Mouse (Mus musculus): Measurements from ENCODE around the gene Map4k2.
A peak's percentile ranks its signal among the peaks of the same experiment; 100 is the strongest.

The Map4k2 gene

GRCm38 (mm10) chr19:6346023-6346422 lies 5.1 kb downstream of the Map4k2 start:
- no peak for DNase-seq (ENCODE audit: low spot score in 2 of 2)

- DNase-seq (ENCODE audit: low spot score in 2 of 2): no peak
These were observed 5.7 kb downstream of the Map4k2 start for GRCm38 (mm10) chr19:6346661-6347060.

- DNase-seq (ENCODE audit: low spot score in 2 of 2): no peak
These were observed 6.7 kb downstream of the Map4k2 start for GRCm38 (mm10) chr19:6347615-6348014.

- DNase-seq (ENCODE audit: low spot score in 2 of 2): no peak
These were observed 7.8 kb downstream of the Map4k2 start for GRCm38 (mm10) chr19:6348717-6349116.

DNA sequence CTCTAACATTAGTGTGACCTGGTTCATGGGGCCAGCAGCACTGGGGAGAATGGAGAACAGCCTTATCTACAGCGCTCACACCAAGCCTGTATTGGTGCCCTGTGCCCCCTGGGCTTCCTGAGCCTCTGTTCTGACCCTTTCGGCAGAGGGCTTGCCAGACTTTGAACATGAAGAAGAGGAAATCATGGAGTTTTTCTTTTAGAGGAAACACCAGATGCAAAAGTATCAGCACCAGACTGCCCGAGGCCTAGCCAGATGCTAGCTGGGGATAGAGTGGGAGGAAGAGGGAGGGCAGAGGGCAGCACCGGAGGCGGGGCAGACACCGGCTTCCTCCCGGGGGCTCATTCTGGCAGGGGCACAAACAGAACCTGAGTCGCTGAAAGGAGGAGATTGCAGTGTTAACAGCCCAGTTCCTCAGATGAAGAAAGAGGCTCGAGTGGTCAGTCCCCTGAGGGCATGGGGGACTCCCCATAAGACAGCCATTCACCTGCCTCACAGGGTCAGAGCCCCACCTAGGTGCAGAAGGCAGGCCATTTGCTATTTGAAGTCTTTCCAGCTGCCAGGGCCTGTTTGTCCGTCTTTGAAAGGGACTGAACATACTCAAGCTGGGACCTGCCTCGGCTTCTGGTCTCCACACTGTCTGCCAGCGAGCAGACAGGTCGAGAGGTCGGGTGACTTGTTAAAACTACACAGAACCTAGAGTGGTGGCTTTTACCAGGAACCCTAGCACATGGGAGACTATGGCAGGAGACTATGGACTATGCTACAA lies 8.5 kb downstream of the Map4k2 start:
- no peak for DNase-seq (ENCODE audit: low spot score in 2 of 2)

- DNase-seq (ENCODE audit: low spot score in 2 of 2): peak in 1 of 2 experiments; percentile 41
These were observed 10.6 kb downstream of the Map4k2 start for GRCm38 (mm10) chr19:6351431-6352106.

DNA sequence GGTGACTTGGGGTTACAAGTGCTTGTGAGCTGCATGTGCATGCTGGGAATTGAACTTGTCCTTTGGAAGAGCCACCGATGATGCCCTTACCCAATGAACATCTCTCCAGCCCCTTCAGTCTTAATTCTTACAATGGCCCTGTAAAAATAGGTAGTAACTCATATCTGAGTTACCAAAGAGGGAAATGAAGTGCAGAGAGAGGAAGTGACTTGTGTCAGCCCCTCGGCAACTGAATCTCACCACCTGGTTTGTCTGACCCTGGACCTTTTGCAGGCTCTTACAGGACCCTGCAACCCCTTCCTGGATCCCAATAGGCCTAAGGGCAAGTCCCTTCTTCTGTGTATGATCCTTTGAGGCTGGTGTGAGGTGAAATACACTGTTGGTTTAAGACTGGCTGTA lies 11.2 kb downstream of the Map4k2 start:
- no peak for DNase-seq (ENCODE audit: low spot score in 2 of 2)

DNA sequence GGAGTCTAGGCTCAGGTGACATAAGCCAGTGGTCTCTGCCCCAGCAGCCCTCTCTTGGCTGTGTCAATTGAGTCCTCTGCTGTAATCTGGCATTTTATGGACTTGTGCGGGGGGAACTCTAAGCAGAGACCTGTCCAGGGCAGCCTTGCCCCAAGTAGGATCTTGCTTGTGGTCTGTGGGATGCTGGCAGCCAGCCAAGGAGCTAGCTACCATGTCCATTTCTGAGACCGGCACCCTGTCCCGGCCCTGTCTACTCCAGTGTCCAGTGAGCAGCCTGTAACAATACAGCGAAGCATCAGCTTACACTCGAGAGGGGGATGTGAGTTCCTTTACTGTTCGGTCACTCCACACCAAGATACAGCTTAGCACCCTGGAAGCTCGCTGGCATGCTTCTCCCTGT lies 13.1 kb downstream of the Map4k2 start:
- DNase-seq (ENCODE audit: low spot score in 2 of 2): no peak

GRCm38 (mm10) chr19:6361291-6361690 lies 20.4 kb downstream of the Map4k2 start:
- no peak for DNase-seq (ENCODE audit: low spot score in 2 of 2)

DNA sequence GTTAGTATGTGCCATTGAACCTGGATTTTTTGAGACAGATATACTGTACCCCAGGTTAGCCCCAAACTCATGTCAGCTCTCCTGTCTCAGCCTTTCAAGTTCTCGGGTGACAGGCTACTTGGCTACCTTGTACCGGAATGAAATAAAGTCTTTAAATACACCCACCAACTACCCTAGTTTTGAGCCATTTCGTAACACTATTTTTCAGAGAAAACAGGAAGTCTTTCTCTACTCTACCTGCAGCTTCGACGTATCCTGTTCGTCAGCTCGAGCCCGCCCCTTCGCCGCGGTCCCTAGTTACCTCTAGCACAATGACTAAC lies 22.1 kb downstream of the Map4k2 start:
- no peak for DNase-seq (ENCODE audit: low spot score in 2 of 2)

DNA sequence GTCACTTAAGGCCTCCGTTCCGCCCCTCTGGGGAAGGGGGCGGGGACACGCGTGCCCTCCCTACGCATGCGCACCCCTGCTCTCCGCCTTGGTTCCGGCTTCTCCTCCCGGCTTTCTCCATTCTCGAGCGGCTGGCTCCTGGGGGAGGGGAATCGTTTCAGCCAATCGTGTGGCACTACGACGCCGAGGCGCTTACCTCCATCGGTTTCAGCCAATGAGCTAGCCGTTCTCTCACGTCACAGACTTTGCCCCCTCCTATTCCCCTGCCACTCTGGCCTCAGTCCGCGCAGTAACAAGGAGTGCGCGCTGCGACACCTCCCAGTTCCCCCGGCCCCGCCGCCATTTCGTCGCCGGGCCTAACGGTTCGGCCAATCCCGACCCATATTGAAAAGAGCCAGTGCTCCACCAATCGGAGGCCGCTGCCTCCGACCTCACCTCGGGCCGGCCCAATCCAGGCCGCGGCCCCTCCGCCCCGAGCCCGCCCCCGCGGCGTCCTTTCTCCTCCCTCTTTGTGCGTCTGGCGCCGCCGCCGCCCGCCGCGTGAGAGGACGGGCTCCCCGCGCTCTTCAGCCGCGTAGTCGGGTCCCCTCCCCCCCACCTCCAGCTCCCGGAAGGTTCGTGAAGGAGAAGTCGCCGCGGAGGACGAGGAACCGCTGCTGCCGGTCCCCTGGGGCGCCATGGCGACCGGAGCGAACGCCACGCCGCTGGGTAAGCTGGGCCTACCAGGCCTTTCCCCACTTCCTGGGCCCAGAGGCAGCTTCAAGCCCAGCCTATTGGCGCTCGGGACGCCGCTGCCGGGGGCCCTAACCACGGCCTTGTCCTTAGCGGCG lies 22.7 kb downstream of the Map4k2 start, which contains the start of gene Sf1:
TSS of gene Sf1 (plus strand) at position 280 of the 830 bp plus-strand sequence.
- DNase-seq (ENCODE audit: low spot score in 2 of 2): peak; percentile 100

GRCm38 (mm10) chr19:6364317-6364725 lies 23.4 kb downstream of the Map4k2 start:
- peak; percentile 94 to 95 for DNase-seq (ENCODE audit: low spot score in 2 of 2)

DNA sequence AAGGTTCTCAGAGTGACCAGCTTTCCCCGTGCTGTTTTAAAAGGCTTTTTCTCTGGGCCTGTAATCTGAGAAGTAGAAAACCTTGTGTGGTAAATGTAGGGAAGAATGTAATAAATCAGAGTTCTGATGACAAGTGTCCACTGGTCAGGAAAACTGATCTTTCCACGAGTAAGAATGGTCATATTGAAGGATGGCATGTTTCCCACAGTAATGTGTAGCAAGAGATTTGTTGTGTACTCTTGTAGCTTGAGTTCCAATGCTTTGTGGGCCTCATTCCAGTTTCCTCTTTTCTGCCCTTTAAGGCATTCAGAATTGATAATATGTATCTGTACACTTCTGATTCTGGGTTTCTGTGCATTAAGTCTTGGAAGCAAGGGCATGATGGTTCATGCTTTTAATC lies 23.9 kb downstream of the Map4k2 start:
- DNase-seq (ENCODE audit: low spot score in 2 of 2): no peak

- no peak for DNase-seq (ENCODE audit: low spot score in 2 of 2)
These were observed 29.2 kb downstream of the Map4k2 start for GRCm38 (mm10) chr19:6370175-6370574.

DNA sequence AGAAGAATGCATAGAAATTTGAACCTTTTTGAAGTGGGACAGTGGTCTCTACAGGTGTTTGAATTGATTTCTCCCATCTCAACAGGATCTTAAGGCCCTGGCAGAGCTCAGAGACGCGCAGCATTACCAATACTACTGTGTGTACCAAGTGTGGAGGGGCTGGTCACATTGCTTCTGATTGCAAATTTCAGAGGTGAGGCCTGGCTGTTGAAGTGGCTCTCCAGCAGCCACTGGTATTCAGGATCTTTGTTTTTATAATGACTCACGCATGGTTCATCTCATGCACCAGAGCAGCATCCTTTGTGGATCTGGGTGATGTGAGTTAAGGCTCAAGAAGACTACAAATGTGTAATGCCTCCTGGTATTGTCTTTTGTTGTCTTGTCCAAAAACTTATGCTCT lies 31.5 kb downstream of the Map4k2 start:
- DNase-seq (ENCODE audit: low spot score in 2 of 2): no peak

DNA sequence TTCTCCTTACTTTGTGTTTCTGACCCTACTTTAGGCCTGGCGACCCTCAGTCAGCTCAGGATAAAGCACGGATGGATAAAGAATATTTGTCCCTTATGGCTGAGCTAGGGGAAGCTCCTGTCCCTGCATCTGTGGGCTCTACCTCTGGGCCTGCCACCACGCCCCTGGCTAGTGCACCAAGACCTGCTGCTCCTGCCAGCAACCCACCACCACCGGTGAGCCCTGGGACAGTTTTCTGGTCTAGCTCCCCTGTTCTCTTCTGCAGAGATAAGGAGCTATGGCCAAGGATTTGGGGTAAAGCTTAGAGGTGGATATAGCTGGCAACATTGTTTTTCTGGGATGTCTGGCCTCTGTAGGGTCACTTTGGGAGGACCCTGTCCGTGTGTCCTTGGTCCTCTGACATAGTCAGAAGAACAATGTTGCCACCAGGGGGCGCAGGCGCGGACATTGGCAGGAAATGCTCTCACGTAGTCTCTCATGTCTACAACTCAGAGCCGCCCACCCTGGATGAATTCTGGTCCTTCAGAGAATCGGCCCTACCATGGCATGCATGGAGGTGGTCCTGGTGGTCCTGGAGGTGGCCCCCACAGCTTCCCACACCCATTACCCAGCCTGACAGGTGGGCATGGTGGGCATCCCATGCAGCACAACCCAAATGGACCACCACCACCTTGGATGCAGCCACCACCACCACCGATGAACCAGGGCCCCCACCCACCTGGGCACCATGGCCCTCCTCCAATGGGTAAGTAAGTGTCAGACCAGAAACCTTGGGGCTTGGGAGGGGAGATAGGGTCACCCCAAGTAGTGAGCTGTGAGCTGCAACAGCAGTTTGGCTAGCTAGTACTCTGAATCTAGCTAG lies 32.8 kb downstream of the Map4k2 start:
- DNase-seq (ENCODE audit: low spot score in 2 of 2): peak; percentile 84 to 90

DNA sequence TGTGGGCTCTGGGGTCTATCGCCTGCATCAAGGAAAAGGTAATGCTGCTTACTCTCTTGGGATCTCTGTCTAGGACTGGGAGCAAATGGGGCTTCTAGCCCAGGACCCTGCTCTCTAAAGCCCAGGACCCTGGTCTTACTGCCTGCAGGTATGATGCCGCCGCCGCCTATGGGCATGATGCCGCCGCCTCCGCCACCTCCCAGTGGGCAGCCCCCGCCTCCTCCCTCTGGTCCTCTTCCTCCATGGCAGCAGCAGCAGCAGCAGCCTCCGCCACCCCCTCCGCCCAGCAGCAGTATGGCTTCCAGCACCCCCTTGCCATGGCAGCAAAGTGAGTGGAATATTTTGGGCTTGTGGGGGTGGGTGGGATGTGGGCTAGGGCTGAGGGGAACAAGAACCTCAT lies 33.6 kb downstream of the Map4k2 start:
- no peak for DNase-seq (ENCODE audit: low spot score in 2 of 2)

DNA sequence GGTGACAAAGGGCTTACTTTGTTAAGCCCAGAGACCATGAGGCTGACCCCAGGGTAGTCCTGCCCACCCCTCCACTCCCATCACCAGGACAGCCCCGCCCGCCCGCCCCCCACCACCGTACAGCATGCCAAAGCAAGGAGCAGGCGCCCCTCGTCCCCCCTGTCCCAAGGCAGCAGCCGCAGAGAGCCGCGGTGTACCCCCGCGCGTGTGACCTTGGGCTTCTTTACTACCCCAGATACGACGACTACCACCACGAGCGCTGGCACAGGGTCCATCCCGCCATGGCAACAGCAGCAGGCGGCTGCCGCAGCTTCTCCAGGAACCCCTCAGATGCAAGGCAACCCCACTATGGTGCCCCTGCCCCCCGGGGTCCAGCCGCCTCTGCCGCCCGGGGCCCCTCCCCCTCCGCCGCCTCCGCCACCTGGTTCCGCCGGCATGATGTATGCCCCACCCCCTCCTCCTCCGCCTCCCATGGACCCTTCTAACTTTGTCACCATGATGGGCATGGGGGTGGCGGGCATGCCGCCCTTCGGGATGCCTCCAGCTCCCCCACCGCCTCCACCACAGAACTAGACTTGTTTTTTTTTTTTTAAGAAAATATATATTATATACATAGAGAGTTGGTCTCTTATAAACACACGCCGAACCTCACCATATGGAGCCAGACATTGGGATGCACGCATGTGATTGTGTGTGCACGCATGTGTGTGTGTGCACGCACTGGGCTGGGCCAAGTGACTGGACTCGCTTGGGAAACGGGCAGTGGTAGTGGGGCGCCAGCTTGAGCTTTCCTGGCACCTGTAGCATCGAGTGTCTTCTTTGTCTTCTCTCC lies 34.7 kb downstream of the Map4k2 start:
- no peak for DNase-seq (ENCODE audit: low spot score in 2 of 2)

- peak in 1 of 2 experiments; percentile 63 for DNase-seq (ENCODE audit: low spot score in 2 of 2)
These were observed 35.3 kb downstream of the Map4k2 start for GRCm38 (mm10) chr19:6376255-6376564.

GRCm38 (mm10) chr19:6376643-6377042 lies 35.7 kb downstream of the Map4k2 start:
- DNase-seq (ENCODE audit: low spot score in 2 of 2): no peak
